Mouse (Mus musculus): ENCODE results near the gene Shroom3. TPM values are rescaled to one million over a fixed set of nuclear protein-coding genes. Genes with fewer than 3 reads are reported as not detected.

The Shroom3 gene
- polyA plus RNA-seq, 1 experiment: 1.3 TPM

DNA sequence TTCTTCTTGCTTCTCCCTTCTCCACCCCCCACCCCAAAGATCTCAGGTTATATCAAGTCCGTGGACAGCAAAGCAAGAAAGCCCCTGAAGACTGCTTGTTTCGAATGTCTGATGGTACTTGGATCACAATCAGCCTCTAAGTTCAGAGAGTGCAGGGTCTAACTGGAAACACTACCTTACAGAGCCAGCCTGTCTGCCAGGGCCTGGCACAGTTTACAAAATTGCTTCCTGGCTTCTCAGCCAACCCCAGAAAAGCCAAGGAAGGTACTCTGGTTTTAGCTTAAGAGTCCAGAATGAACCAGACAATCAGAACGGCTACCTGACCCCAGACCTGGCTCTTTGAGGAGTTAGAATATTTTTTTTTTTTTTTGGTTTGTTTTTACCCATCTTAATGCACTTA is 159.6 kb downstream of the Shroom3 start:
- H3K4me3 ChIP-seq (replicated peaks; ENCODE audit: control insufficient read depth, low read depth, low read length): no peak overlapping the region
- no peak overlapping the region for H3K27ac ChIP-seq (ENCODE audit: control insufficient read depth, insufficient read depth, low read depth, low read length, poor library complexity)
- WGBS: 48% methylated on average over 3 of the region's 3 CpGs
- TF ChIP-seq POLR2A (IDR thresholded peaks at IDR 0.05; ENCODE audit: borderline replicate concordance, control insufficient read depth, low read depth, low read length): no peak
- no peak for TF ChIP-seq CTCF (IDR thresholded peaks at IDR 0.05; ENCODE audit: control insufficient read depth, insufficient read depth, low read length)
- H3K4me1 ChIP-seq (ENCODE audit: control insufficient read depth, insufficient read depth, low read length): no peaks in the 10 kb centered on the region

DNA sequence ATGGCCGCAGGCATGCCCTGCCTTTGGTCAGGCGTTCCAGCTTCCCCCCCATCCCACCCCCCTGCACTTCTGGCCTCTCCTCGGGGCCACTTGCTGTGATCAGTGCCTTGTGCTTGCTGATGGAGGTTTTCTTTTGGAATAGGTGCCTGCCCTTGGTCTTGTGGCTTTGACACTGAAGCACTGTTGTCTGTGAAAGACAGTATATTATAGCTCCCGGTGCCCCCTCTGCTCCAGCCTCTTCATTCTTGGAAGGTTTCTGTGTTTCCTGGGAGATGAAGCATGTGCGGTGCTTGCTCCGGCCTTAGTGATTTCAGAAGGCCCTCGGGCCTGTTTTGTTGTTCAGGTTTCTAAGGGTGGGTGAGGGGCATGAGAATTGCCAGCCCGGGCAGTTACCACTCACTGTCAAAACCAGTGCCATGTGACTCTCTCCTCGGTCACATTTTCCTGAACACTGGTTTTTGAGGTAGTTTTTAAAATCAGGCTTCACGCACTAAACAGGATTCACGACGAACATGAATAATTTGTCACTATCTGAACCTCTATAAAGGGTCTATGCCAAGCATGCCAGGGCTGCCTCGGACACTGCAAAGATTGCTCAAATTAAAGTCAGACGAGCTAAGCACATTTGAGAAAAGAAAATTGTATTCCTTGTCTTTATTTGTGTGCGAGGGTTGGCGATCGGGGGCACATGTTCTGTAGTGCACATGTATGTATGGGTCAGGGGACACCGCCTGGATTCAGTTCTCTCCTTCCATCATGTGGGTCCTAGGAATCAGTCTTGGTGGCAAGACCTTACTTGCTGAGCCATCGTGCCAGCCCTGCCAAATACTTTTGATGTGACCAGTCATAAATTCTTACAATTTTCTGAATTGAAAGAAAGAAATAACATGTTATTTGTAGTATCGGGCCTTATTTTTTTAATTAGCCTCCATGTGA is 160.9 kb downstream of the Shroom3 start:
- Histone ChIP-seq H3K4me3 (replicated peaks; ENCODE audit: control insufficient read depth, low read depth, low read length) (no peak overlapping the region), H3K27ac (ENCODE audit: control insufficient read depth, insufficient read depth, low read depth, low read length, poor library complexity) (no peak overlapping the region), H3K4me1 (ENCODE audit: control insufficient read depth, insufficient read depth, low read length) (no peaks in the 10 kb centered on the region)
- TF ChIP-seq POLR2A (IDR thresholded peaks at IDR 0.05; ENCODE audit: borderline replicate concordance, control insufficient read depth, low read depth, low read length) (no peak), CTCF (IDR thresholded peaks at IDR 0.05; ENCODE audit: control insufficient read depth, insufficient read depth, low read length) (no peak)
- 80% methylated on average over 20 of the region's 20 CpGs for WGBS

DNA sequence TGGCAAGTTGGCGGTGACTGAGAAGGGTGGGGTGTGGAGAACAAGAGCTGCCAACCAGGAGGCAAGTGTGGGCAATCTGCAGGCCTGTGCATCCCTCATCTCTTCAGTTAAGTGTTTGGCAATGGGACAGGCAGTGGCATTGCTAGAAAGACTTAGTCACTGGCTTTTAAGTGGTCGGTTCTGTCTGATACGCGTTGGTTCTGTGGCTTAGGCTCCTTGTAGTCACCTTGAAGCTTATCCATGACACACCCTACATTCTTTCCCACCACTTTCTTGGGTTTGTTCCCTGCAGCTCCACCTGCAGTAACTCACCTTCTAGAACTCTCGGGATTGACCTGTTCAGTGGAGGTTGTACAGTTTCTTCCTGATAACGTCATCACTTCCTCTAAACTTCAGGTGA is 166.5 kb downstream of the Shroom3 start:
- 83% methylated on average over 6 of the region's 6 CpGs for WGBS
- H3K27ac ChIP-seq (ENCODE audit: control insufficient read depth, insufficient read depth, low read depth, low read length, poor library complexity): no peak overlapping the region
- no peaks in the 10 kb centered on the region for H3K4me1 ChIP-seq (ENCODE audit: control insufficient read depth, insufficient read depth, low read length)
- TF ChIP-seq POLR2A (IDR thresholded peaks at IDR 0.05; ENCODE audit: borderline replicate concordance, control insufficient read depth, low read depth, low read length): no peak
- TF ChIP-seq CTCF (IDR thresholded peaks at IDR 0.05; ENCODE audit: control insufficient read depth, insufficient read depth, low read length): no peak
- H3K4me3 ChIP-seq (replicated peaks; ENCODE audit: control insufficient read depth, low read depth, low read length): no peak overlapping the region

DNA sequence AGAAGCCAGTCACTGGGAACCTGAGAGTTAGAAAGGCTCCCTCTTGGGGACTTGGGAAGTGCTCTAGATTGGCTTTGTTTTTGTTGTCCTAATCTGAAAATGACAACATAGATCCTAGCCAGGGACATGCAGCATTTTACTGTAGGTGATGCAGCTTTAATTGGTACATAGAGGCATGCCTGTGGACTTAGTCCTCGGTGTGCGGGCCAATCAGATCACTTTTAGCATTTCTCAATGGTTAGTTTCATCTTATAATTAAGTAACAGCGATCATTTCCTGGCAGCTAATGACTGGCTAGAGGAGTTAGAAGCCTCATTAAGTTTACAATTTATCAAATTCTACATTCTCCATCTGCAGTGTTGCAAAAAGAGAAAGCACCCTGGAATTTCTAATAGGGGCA is 167.7 kb downstream of the Shroom3 start:
- H3K4me3 ChIP-seq (replicated peaks; ENCODE audit: control insufficient read depth, low read depth, low read length): no peak overlapping the region
- TF ChIP-seq CTCF (IDR thresholded peaks at IDR 0.05; ENCODE audit: control insufficient read depth, insufficient read depth, low read length): no peak
- no peak for TF ChIP-seq POLR2A (IDR thresholded peaks at IDR 0.05; ENCODE audit: borderline replicate concordance, control insufficient read depth, low read depth, low read length)
- no peaks in the 10 kb centered on the region for H3K4me1 ChIP-seq (ENCODE audit: control insufficient read depth, insufficient read depth, low read length)
- 80% methylated on average over 3 of the region's 3 CpGs for WGBS
- H3K27ac ChIP-seq (ENCODE audit: control insufficient read depth, insufficient read depth, low read depth, low read length, poor library complexity): no peak overlapping the region

DNA sequence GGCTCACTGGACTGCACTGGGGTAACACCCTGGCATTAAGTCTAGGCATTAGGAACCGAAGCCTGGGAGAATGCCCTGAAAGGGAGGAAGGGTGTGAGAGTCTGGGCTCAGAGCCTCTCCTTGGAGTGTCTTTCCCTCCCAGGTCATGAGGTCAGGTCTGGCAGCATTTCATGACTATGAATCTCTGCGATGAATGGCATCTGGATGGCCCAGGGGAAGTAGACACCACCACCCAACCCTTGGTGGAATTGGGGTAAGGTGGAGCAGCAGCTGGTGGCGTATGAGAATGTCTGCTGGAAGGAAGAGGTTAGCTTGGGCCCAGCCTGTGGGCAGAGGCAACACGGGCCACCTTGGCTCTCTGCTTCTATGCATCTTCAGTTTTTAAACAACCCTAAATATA is 171.7 kb downstream of the Shroom3 start:
- TF ChIP-seq POLR2A (IDR thresholded peaks at IDR 0.05; ENCODE audit: borderline replicate concordance, control insufficient read depth, low read depth, low read length) (no peak), CTCF (IDR thresholded peaks at IDR 0.05; ENCODE audit: control insufficient read depth, insufficient read depth, low read length) (no peak)
- H3K4me3 ChIP-seq (replicated peaks; ENCODE audit: control insufficient read depth, low read depth, low read length): no peak overlapping the region
- no peak overlapping the region for H3K27ac ChIP-seq (ENCODE audit: control insufficient read depth, insufficient read depth, low read depth, low read length, poor library complexity)
- WGBS: 66% methylated on average over 4 of the region's 4 CpGs
- H3K4me1 ChIP-seq (ENCODE audit: control insufficient read depth, insufficient read depth, low read length): no peaks in the 10 kb centered on the region

DNA sequence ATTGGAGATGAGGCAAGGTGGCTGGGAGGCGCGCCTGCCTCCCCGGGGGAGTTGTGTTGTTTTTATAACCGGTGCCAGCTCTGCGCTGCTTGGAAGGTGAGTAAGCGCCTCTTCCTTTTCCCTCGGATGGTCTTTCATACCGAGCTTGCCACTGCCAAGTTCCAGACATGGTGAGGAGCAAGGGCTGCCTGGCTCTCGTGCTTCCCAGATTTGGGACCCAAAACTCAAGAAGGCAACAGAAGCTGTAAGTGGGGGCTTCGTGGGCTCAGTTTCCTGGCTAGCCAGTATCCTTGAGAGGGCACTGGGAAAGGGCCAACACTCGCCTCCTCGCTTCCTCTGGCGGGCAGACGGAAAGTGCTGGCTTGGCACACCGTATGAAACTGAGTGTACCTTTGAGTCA is 173.1 kb downstream of the Shroom3 start:
- Histone ChIP-seq H3K27ac (ENCODE audit: control insufficient read depth, insufficient read depth, low read depth, low read length, poor library complexity) (no peak overlapping the region), H3K4me1 (ENCODE audit: control insufficient read depth, insufficient read depth, low read length) (no peaks in the 10 kb centered on the region), H3K4me3 (replicated peaks; ENCODE audit: control insufficient read depth, low read depth, low read length) (no peak overlapping the region)
- no peak for TF ChIP-seq CTCF (IDR thresholded peaks at IDR 0.05; ENCODE audit: control insufficient read depth, insufficient read depth, low read length)
- no peak for TF ChIP-seq POLR2A (IDR thresholded peaks at IDR 0.05; ENCODE audit: borderline replicate concordance, control insufficient read depth, low read depth, low read length)
- WGBS: 69% methylated on average over 15 of the region's 15 CpGs

DNA sequence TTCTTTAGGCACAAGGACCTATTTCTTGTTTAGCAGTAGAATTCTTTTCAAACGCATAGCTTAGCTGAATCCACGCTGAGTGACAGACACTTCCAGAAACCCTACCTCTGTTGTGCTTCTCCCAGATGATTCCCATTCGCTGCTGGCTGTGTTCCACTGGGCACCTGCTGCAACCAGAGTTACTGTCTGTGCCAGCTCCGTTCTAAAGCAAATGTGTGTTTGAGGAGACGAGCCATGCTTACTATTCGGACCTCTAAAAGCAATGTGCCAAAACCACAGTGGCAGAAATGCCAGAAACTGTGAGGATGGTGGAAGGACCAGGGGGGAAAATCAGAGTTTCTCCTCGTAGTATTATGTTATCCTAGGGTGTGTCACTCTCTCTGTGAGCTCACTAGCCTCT is 173.9 kb downstream of the Shroom3 start:
- WGBS: 78% methylated on average over 7 of the region's 7 CpGs
- H3K27ac ChIP-seq (ENCODE audit: control insufficient read depth, insufficient read depth, low read depth, low read length, poor library complexity): no peak overlapping the region
- TF ChIP-seq CTCF (IDR thresholded peaks at IDR 0.05; ENCODE audit: control insufficient read depth, insufficient read depth, low read length): no peak
- TF ChIP-seq POLR2A (IDR thresholded peaks at IDR 0.05; ENCODE audit: borderline replicate concordance, control insufficient read depth, low read depth, low read length): no peak
- H3K4me1 ChIP-seq (ENCODE audit: control insufficient read depth, insufficient read depth, low read length): no peaks in the 10 kb centered on the region
- no peak overlapping the region for H3K4me3 ChIP-seq (replicated peaks; ENCODE audit: control insufficient read depth, low read depth, low read length)

DNA sequence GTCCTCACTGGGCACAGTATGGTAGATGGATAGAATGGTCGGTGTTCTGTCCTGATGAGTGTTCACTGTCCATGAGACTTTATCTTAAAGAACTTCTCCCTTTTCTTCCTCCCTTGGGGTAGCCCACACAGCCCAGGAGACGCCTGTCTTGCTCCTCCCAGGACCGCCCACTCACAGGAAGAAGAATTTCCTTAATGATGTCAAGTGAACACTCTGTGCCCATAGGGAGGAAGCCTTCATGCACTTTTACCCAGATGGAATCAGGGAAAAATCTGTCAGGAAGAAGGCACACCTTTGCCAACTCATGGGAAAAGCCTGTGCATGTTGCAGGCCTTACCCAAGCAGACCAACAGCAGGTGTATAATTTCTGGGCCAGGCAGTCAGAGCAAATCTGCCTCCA is 174.9 kb downstream of the Shroom3 start:
- Histone ChIP-seq H3K4me1 (ENCODE audit: control insufficient read depth, insufficient read depth, low read length) (no peaks in the 10 kb centered on the region), H3K4me3 (replicated peaks; ENCODE audit: control insufficient read depth, low read depth, low read length) (no peak overlapping the region), H3K27ac (ENCODE audit: control insufficient read depth, insufficient read depth, low read depth, low read length, poor library complexity) (no peak overlapping the region)
- WGBS: 62% methylated on average over 3 of the region's 3 CpGs
- TF ChIP-seq CTCF (IDR thresholded peaks at IDR 0.05; ENCODE audit: control insufficient read depth, insufficient read depth, low read length) (no peak), POLR2A (IDR thresholded peaks at IDR 0.05; ENCODE audit: borderline replicate concordance, control insufficient read depth, low read depth, low read length) (no peak)

All from bone marrow, adult 2 months (tissue).